Mouse (Mus musculus): Measurements from ENCODE around the gene Snx29. TPM values are rescaled to one million over a fixed set of nuclear protein-coding genes. Genes with fewer than 3 reads are reported as not detected.

Gene Snx29
- total and polyA plus RNA-seq, 2 experiments from 2014 or later: 7.0 to 22.8 TPM

DNA sequence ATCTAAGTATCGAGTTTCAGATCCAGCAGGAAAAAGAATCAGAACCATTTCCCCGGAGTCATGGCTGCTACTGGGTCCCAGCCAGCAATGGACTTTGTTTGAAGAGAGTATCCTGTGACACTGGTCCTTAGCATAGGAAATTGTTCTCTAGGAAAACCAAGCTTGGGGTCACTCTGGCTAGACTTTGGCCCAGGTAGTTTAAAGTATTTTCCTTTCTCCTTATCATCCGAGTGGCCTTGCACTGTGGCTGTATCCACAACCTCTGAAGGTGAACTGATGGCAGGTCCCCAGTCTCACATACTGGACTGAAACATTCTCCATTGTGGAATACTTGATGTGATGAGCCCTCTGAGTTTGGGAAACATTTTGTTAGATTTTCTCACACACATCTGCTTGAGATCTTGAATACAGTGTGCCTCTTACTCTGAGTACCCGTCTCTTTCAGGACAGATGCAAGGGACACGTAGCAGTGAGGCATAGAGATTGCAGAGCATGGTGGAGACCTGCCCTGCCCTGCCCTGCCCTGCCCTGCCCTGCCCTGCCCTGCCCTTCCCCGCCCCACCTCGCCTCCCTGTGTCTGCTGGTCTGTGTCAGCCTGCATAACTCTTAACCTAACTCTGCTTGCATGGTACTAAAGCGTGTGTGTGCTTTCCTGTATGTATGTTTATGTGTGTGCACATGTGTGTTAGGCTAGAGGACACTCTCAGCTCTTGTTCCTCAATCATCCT lies 104.3 kb downstream of the Snx29 start:
- no peak for TF ChIP-seq CTCF (IDR thresholded peaks at IDR 0.05)
- WGBS: 88% methylated on average over 8 of the region's 8 CpGs
- ATAC-seq (ENCODE audit: low FRiP score): no peak

DNA sequence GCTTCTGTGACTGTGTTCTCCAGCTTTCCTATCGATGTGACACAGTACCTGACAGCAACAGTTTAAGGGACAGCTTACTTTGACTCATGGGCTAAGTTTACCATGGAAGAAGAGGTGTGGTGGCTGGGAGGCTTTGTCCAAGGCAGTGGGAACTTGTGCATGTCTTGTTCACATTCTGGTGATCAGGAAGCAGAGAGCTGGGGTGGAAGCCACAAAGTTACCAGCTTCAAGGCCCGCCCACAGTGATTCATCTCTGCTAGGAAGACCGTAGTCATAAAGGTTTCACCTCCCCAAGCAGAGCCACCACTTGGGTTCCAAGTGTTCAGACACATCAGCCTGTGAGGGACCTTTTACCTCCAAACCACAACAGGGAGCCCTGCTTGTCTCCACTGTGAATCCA lies 107.1 kb downstream of the Snx29 start:
- ATAC-seq (ENCODE audit: low FRiP score): no peak
- 97% methylated on average over 3 of the region's 3 CpGs for WGBS
- no peaks in the 10 kb centered on the region for H3K9me3 ChIP-seq (ENCODE audit: low read length)
- TF ChIP-seq CTCF (IDR thresholded peaks at IDR 0.05): no peak
- no peaks in the 10 kb centered on the region for H3K27me3 ChIP-seq (ENCODE audit: insufficient read depth, low read length)
- no peak for DNase-seq (ENCODE audit: low spot score)
- no peak overlapping the region for H3K27ac ChIP-seq (ENCODE audit: low read depth, low read length)
- H3K4me1 ChIP-seq (ENCODE audit: insufficient read depth, low read length): no peaks in the 10 kb centered on the region
- H3K36me3 ChIP-seq (ENCODE audit: insufficient read depth, low read length): no peaks in the 10 kb centered on the region
- H3K4me2 ChIP-seq (ENCODE audit: low read depth, low read length, poor library complexity, severe bottlenecking): no peak overlapping the region
- no peak overlapping the region for H3K4me3 ChIP-seq (ENCODE audit: low read depth, low read length)
- no peak overlapping the region for H3K9ac ChIP-seq (replicated peaks; ENCODE audit: low read length, poor library complexity, severe bottlenecking)

More for the DNA sequence above, 104.3 kb downstream of the Snx29 start:
- no peaks in the 10 kb centered on the region for H3K4me1 ChIP-seq (ENCODE audit: insufficient read depth, low read length)
- DNase-seq (ENCODE audit: low spot score): no peak
- no peaks in the 10 kb centered on the region for H3K9me3 ChIP-seq (ENCODE audit: low read length)
- H3K36me3 ChIP-seq (ENCODE audit: insufficient read depth, low read length): no peaks in the 10 kb centered on the region; the same call in 1 of the 2 replicates
- H3K4me3 ChIP-seq (ENCODE audit: low read depth, low read length): no peak overlapping the region
- no peak overlapping the region for H3K27ac ChIP-seq (ENCODE audit: low read depth, low read length)
- no peak overlapping the region for H3K4me2 ChIP-seq (ENCODE audit: low read depth, low read length, poor library complexity, severe bottlenecking)
- H3K9ac ChIP-seq (replicated peaks; ENCODE audit: low read length, poor library complexity, severe bottlenecking): no peak overlapping the region
- H3K27me3 ChIP-seq (ENCODE audit: insufficient read depth, low read length): no peaks in the 10 kb centered on the region

DNA sequence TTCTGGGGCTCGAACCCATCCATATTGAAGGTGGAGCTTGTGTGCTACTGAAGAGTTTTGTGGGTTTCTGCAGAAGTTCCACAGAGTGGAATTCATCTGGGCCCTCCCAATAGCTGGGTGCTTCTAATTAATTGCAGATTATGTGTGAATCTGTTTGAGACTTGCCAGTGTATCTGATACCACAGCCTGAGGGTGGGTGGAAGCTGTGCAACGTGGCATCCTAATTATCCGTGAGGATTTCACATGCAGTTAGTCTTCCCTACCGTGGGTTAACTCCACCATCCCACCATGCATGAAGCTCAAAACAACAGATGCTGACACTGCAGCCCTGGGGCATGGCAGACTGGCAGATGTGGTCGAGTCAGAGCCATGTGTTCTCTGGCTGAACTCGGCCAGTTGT lies 107.8 kb downstream of the Snx29 start:
- Histone ChIP-seq H3K27ac (ENCODE audit: low read depth, low read length) (no peak overlapping the region), H3K4me2 (ENCODE audit: low read depth, low read length, poor library complexity, severe bottlenecking) (no peak overlapping the region), H3K9ac (replicated peaks; ENCODE audit: low read length, poor library complexity, severe bottlenecking) (no peak overlapping the region), H3K4me3 (ENCODE audit: low read depth, low read length) (no peak overlapping the region), H3K36me3 (ENCODE audit: insufficient read depth, low read length) (no peaks in the 10 kb centered on the region), H3K4me1 (ENCODE audit: insufficient read depth, low read length) (no peaks in the 10 kb centered on the region), H3K27me3 (ENCODE audit: insufficient read depth, low read length) (no peaks in the 10 kb centered on the region), H3K9me3 (ENCODE audit: low read length) (no peaks in the 10 kb centered on the region)
- DNase-seq (ENCODE audit: low spot score) (no peak), ATAC-seq (ENCODE audit: low FRiP score) (no peak)
- no peak for TF ChIP-seq CTCF (IDR thresholded peaks at IDR 0.05)
- 75% methylated on average over 6 of the region's 6 CpGs for WGBS

DNA sequence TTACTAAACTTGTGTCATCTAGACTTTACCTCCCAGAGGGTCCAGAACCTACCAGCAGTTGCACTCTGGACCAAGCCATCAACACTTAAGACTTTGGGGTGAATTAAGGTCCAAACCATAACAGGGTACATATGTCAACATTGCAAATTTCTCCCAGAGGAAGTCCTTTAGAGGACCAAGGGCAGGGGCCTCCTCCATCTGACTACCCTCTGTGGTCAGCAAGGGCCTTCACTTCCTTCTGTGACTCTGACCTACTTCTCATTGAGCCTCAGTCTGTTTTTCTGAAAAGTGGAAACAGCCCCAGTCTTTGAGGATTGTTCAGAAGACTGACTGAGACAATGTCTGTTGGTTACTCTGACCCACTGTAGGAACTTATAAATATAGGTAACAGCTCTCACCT lies 111.1 kb downstream of the Snx29 start:
- DNase-seq (ENCODE audit: low spot score): no peak
- H3K9me3 ChIP-seq (ENCODE audit: low read length): no peaks in the 10 kb centered on the region
- no peak overlapping the region for H3K9ac ChIP-seq (replicated peaks; ENCODE audit: low read length, poor library complexity, severe bottlenecking)
- TF ChIP-seq CTCF (IDR thresholded peaks at IDR 0.05): no peak
- ATAC-seq (ENCODE audit: low FRiP score): no peak
- no peaks in the 10 kb centered on the region for H3K4me1 ChIP-seq (ENCODE audit: insufficient read depth, low read length)
- H3K27ac ChIP-seq (ENCODE audit: low read depth, low read length): no peak overlapping the region
- no peak overlapping the region for H3K4me3 ChIP-seq (ENCODE audit: low read depth, low read length)
- H3K36me3 ChIP-seq (ENCODE audit: insufficient read depth, low read length): no peaks in the 10 kb centered on the region
- H3K27me3 ChIP-seq (ENCODE audit: insufficient read depth, low read length): no peaks in the 10 kb centered on the region
- no peak overlapping the region for H3K4me2 ChIP-seq (ENCODE audit: low read depth, low read length, poor library complexity, severe bottlenecking)

DNA sequence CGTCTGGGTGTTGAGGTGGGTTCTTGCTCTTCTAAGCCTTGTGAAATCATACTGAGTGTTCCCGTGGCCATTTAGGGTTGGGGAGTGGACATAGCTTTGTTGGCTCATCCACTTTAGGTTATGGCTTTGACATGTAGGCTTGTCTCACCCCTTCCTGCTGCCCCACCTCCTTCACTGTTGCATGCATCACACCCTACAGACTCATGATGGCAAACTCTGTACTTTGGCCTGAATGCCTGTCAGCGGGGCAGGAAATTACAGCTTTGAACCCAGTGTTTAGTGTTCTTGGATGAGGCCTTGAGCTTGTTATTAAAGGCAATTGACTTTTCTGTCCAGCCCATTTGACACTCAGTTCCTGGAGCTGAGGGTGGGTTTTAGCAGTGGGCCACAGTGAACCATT lies 114.9 kb downstream of the Snx29 start:
- Histone ChIP-seq H3K27ac (ENCODE audit: low read depth, low read length) (no peak overlapping the region), H3K4me3 (ENCODE audit: low read depth, low read length) (no peak overlapping the region), H3K9me3 (ENCODE audit: low read length) (no peaks in the 10 kb centered on the region), H3K36me3 (ENCODE audit: insufficient read depth, low read length) (no peaks in the 10 kb centered on the region), H3K9ac (replicated peaks; ENCODE audit: low read length, poor library complexity, severe bottlenecking) (no peak overlapping the region), H3K4me2 (ENCODE audit: low read depth, low read length, poor library complexity, severe bottlenecking) (no peak overlapping the region), H3K27me3 (ENCODE audit: insufficient read depth, low read length) (no peaks in the 10 kb centered on the region), H3K4me1 (ENCODE audit: insufficient read depth, low read length) (no peaks in the 10 kb centered on the region)
- WGBS: 87% methylated on average over 3 of the region's 3 CpGs
- TF ChIP-seq CTCF (IDR thresholded peaks at IDR 0.05): no peak
- ATAC-seq (ENCODE audit: low FRiP score): no peak
- no peak for DNase-seq (ENCODE audit: low spot score)

DNA sequence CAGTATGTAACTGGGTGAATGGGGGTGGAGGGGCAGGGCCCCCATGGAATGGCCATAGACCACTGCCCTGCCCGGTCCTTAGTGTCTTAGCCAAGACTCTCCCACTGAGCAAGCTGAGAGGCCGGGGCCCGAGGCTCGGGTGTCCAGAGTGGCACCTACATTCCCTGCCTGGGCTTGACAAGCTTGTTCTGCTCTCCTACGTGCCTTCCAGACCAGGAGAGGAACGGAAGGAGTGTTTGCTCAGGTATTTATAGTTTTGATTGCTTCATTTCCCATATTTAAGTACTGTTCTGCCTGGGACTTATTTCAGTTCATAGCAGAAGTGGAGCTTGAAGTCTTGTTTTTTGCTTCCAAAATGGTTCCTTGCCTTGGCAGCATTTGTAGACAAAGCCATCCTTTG lies 116.7 kb downstream of the Snx29 start:
- H3K27ac ChIP-seq (ENCODE audit: low read depth, low read length): no peak overlapping the region
- H3K9ac ChIP-seq (replicated peaks; ENCODE audit: low read length, poor library complexity, severe bottlenecking): no peak overlapping the region
- TF ChIP-seq CTCF (IDR thresholded peaks at IDR 0.05): no peak
- no peak overlapping the region for H3K4me2 ChIP-seq (ENCODE audit: low read depth, low read length, poor library complexity, severe bottlenecking)
- H3K4me1 ChIP-seq (ENCODE audit: insufficient read depth, low read length): no peaks in the 10 kb centered on the region
- 84% methylated on average over 6 of the region's 6 CpGs for WGBS
- H3K9me3 ChIP-seq (ENCODE audit: low read length): no peaks in the 10 kb centered on the region
- ATAC-seq (ENCODE audit: low FRiP score) (no peak), DNase-seq (ENCODE audit: low spot score) (no peak)
- no peaks in the 10 kb centered on the region for H3K27me3 ChIP-seq (ENCODE audit: insufficient read depth, low read length)
- no peaks in the 10 kb centered on the region for H3K36me3 ChIP-seq (ENCODE audit: insufficient read depth, low read length)
- no peak overlapping the region for H3K4me3 ChIP-seq (ENCODE audit: low read depth, low read length)
